Mouse (Mus musculus) cerebellum, adult 2 months (tissue): ENCODE results near the gene Ptges. TPM values are rescaled to one million over a fixed set of nuclear protein-coding genes. Genes with fewer than 3 reads are reported as not detected.
A peak's percentile ranks its signal among the peaks of the same experiment; 100 is the strongest.
"Not testable (repeated sequence)": the region's sequence is repeated elsewhere in the genome, so short reads cannot be mapped to it uniquely, and the experiment has no call there.

ENCODE experiments used
- DNase-seq, 2 experiments: peaks; one replicate each; pipeline ENCODE4 v3.0.0; 2021
- H3K27ac ChIP-seq: fragments of 200-500 bp; 2 replicates; pipeline ENCODE4 v1.5.1; 2012; ENCODE audit warnings: low read length, control low read depth, inconsistent platforms; ENCODE audit not compliant: insufficient read depth
- H3K27me3 ChIP-seq: fragments of 200-500 bp; 2 replicates; pipeline ENCODE4 v1.6.1; 2012; ENCODE audit warnings: inconsistent platforms, mild to moderate bottlenecking, low read length, moderate library complexity; ENCODE audit not compliant: control insufficient read depth, insufficient read depth
- H3K4me1 ChIP-seq: fragments of 200-500 bp; 2 replicates; pipeline ENCODE4 v1.6.1; 2011; ENCODE audit warnings: low read length; ENCODE audit not compliant: control insufficient read depth, insufficient read depth
- H3K4me3 ChIP-seq: fragments of 200-500 bp; replicated peaks from 2 replicates; pipeline ENCODE3; 2011; ENCODE audit warnings: mild to moderate bottlenecking, low read depth, low read length, control low read depth; ENCODE audit not compliant: insufficient read depth
- CTCF ChIP-seq: fragments of 200-500 bp; IDR thresholded peaks from 2 replicates; pipeline ENCODE4 v1.5.1; 2011; ENCODE audit warnings: low read depth, mild to moderate bottlenecking, control low read depth, low read length, moderate library complexity, borderline replicate concordance; ENCODE audit not compliant: insufficient read depth
- POLR2A ChIP-seq: fragments of 200-500 bp; IDR thresholded peaks from 2 replicates; pipeline ENCODE4 v1.6.1; 2011; ENCODE audit warnings: low read length, control low read depth, borderline replicate concordance; ENCODE audit not compliant: insufficient read depth
- WGBS: fragments of 180-500 bp; shearing (Covaris S2); methylation state at CpG from one replicate; pipeline ENCODE4 v1.1.7; 2018; 5-methylcytosine and 5-hydroxymethylcytosine counted together
- polyA plus RNA-seq: library from polyadenylated mRNA; depleted of rRNA; stranded (reverse); fragments of >200 nt; gene quantifications from 2 replicates; pipeline ENCODE4 v1.2.3, GENCODE M21; 2012

Ptges gene
- polyA plus RNA-seq, 1 experiment: 3.7 TPM

GRCm38 (mm10) chr2:30937731-30938130 lies 8.1 kb upstream of the Ptges start:
- 81% methylated on average over 8 of the region's 8 CpGs for WGBS
- no peak overlapping the region for H3K4me3 ChIP-seq
- H3K27me3 ChIP-seq: no peaks in the 10 kb centered on the region

GRCm38 (mm10) chr2:30936808-30937207 lies 7.1 kb upstream of the Ptges start:
- TF ChIP-seq CTCF (no peak), POLR2A (no peak)
- no peak overlapping the region for H3K27ac ChIP-seq
- no peaks in the 10 kb centered on the region for H3K27me3 ChIP-seq
- DNase-seq: no peak
- WGBS: 64% methylated on average over 3 of the region's 3 CpGs
- no peaks in the 10 kb centered on the region for H3K4me1 ChIP-seq
- H3K4me3 ChIP-seq: no peak overlapping the region

More at GRCm38 (mm10) chr2:30937731-30938130, 8.1 kb upstream of the Ptges start:
- no peaks in the 10 kb centered on the region for H3K4me1 ChIP-seq
- TF ChIP-seq CTCF: no peak
- no peak for TF ChIP-seq POLR2A
- no peak for DNase-seq
- H3K27ac ChIP-seq: no peak overlapping the region

- WGBS: 19% methylated on average over 7 of the region's 7 CpGs
- Histone ChIP-seq H3K4me1 (peaks cover 4% of the 10 kb centered on the region; the same call in 1 of the 2 replicates), H3K27me3 (no peaks in the 10 kb centered on the region), H3K4me3 (no peak overlapping the region), H3K27ac (no peak overlapping the region)
- peak; percentile 68 to 81 for DNase-seq
- TF ChIP-seq CTCF (peak; percentile 91), POLR2A (no peak)
Observed at GRCm38 (mm10) chr2:30933917-30934450, 4.3 kb upstream of the Ptges start.

GRCm38 (mm10) chr2:30933032-30933431 lies 3.4 kb upstream of the Ptges start:
- no peak for DNase-seq
- Histone ChIP-seq H3K4me1 (peaks cover 4% of the 10 kb centered on the region; the same call in 1 of the 2 replicates), H3K27ac (no peak overlapping the region), H3K4me3 (no peak overlapping the region), H3K27me3 (no peaks in the 10 kb centered on the region)
- 80% methylated on average over 6 of the region's 6 CpGs for WGBS
- TF ChIP-seq CTCF: no peak
- TF ChIP-seq POLR2A: no peak

GRCm38 (mm10) chr2:30931922-30932321 lies 2.3 kb upstream of the Ptges start:
- no peaks in the 10 kb centered on the region for H3K27me3 ChIP-seq
- TF ChIP-seq CTCF (no peak), POLR2A (no peak)
- no peak for DNase-seq
- H3K27ac ChIP-seq: no peak overlapping the region
- peaks cover 4% of the 10 kb centered on the region; the same call in 1 of the 2 replicates for H3K4me1 ChIP-seq
- WGBS: 82% methylated on average over 3 of the region's 3 CpGs
- no peak overlapping the region for H3K4me3 ChIP-seq

GRCm38 (mm10) chr2:30930846-30931245 lies 1.2 kb upstream of the Ptges start:
- not testable (repeated sequence) for H3K27ac ChIP-seq, DNase-seq, H3K4me1 ChIP-seq, H3K4me3 ChIP-seq, H3K27me3 ChIP-seq
- WGBS: 87% methylated on average over 2 of the region's 2 CpGs

GRCm38 (mm10) chr2:30928893-30929482 lies 675 bp downstream of the Ptges start:
- H3K4me3 ChIP-seq: peak overlapping the region; percentile 69
- TF ChIP-seq POLR2A: no peak
- TF ChIP-seq CTCF: no peak
- no peak for DNase-seq
- no peak overlapping the region for H3K27ac ChIP-seq
- 33% methylated on average over 12 of the region's 12 CpGs for WGBS
- no peaks in the 10 kb centered on the region for H3K27me3 ChIP-seq
- H3K4me1 ChIP-seq: peaks cover 6% of the 10 kb centered on the region

- H3K27ac ChIP-seq: no peak overlapping the region
- H3K4me3 ChIP-seq: no peak overlapping the region
- DNase-seq: peak; percentile 68 to 80
- 27% methylated on average over 14 of the region's 14 CpGs for WGBS
- H3K4me1 ChIP-seq: peaks cover 9% of the 10 kb centered on the region
- H3K27me3 ChIP-seq: no peaks in the 10 kb centered on the region
- TF ChIP-seq CTCF (peak; percentile 86), POLR2A (no peak)
Observed at GRCm38 (mm10) chr2:30927844-30928628, 1.6 kb downstream of the Ptges start.
